Mouse (Mus musculus): ENCODE measurements around the gene Wrnip1.

- TF ChIP-seq POLR2A (IDR thresholded peaks at IDR 0.05; ENCODE audit: low read depth, low read length): no peak
- no peak for TF ChIP-seq CTCF (conservative IDR thresholded peaks at IDR 0.05; ENCODE audit: insufficient read depth, insufficient read length, low read depth, low read length)
Measured at GRCm38 (mm10) chr13:32850668-32851404, 49.0 kb downstream of the Wrnip1 start, which contains the start of gene Serpinb1a.

Measured in kidney, adult 2 months (tissue).